In genomic region chr9:72448026-72448425, GRCm38 (mm10) we compare ENCODE assay signal across 8 mouse cellular contexts. TPM values are rescaled to one million over a fixed set of nuclear protein-coding genes. Genes with fewer than 3 reads are reported as not detected.
DNase-seq lines count a peak whose midpoint lies in the region; ATAC-seq and TF ChIP-seq lines count a peak whose summit lies in the region.

No protein-coding gene starts in this region.

- TF ChIP-seq EP300 in stomach, postnatal 0 days (optimal IDR thresholded peaks at IDR 0.05), result no peak

- 56% methylated on average over 8 of the region's 8 CpGs for WGBS in forebrain, postnatal 0 days
- WGBS in forebrain, embryonic 16.5 days, result 58% methylated on average over 8 of the region's 8 CpGs
- 54% methylated on average over 8 of the region's 8 CpGs for WGBS in stomach, postnatal 0 days

- no peak for ATAC-seq in forebrain, postnatal 0 days
- ATAC-seq in forebrain, embryonic 16.5 days, result no peak
- ATAC-seq in megakaryocyte progenitor cell, adult 5-6 weeks (replicated peaks; ENCODE audit: poor library complexity), result peak; percentile 69
- peak; percentile 18; the same call in 1 of the 2 replicates for ATAC-seq in stomach, postnatal 0 days (ENCODE audit: low FRiP score, low TSS enrichment)

- no peak overlapping the region for H3ac ChIP-seq in C2C12 (ENCODE audit: control insufficient read depth, insufficient read length, low read depth)

- H3K9ac ChIP-seq in forebrain, postnatal 0 days, result no peak overlapping the region
- H3K9ac ChIP-seq in forebrain, embryonic 16.5 days (replicated peaks; ENCODE audit: low read depth, low read length), result no peak overlapping the region
- H3K9ac ChIP-seq in stomach, postnatal 0 days (ENCODE audit: low read length), result no peak overlapping the region

- H3K79me3 ChIP-seq in C2C12 (ENCODE audit: low read depth), result no peaks in the 10 kb centered on the region

- H3K36me3 ChIP-seq in forebrain, postnatal 0 days (ENCODE audit: insufficient read depth), result no peaks in the 10 kb centered on the region
- H3K36me3 ChIP-seq in forebrain, embryonic 16.5 days (ENCODE audit: control insufficient read depth, insufficient read depth), result no peaks in the 10 kb centered on the region
- no peaks in the 10 kb centered on the region for H3K36me3 ChIP-seq in C2C12 (ENCODE audit: control insufficient read depth, insufficient read depth)
- no peaks in the 10 kb centered on the region for H3K36me3 ChIP-seq in stomach, postnatal 0 days (ENCODE audit: control insufficient read depth, insufficient read depth, low read length)

- no peak overlapping the region for H3K4me3 ChIP-seq in forebrain, postnatal 0 days (ENCODE audit: low read depth, low read length)
- no peak overlapping the region for H3K4me3 ChIP-seq in forebrain, embryonic 16.5 days (replicated peaks; ENCODE audit: low read length)
- no peak overlapping the region for H3K4me3 ChIP-seq in C2C12 (ENCODE audit: insufficient read depth, poor library complexity, severe bottlenecking)
- no peak overlapping the region for H3K4me3 ChIP-seq in stomach, postnatal 0 days (ENCODE audit: low read depth, low read length)

- H3K27me3 ChIP-seq in forebrain, postnatal 0 days (ENCODE audit: insufficient read depth, low read length), result no peaks in the 10 kb centered on the region
- H3K27me3 ChIP-seq in forebrain, embryonic 16.5 days (replicated peaks; ENCODE audit: control insufficient read depth, insufficient read depth, low read length), result no peaks in the 10 kb centered on the region
- H3K27me3 ChIP-seq in C2C12 (ENCODE audit: control insufficient read depth, insufficient read depth, insufficient read length), result no peaks in the 10 kb centered on the region
- H3K27me3 ChIP-seq in stomach, postnatal 0 days (ENCODE audit: control insufficient read depth, insufficient read depth, low read length), result no peaks in the 10 kb centered on the region

- H3K4me1 ChIP-seq in forebrain, postnatal 0 days (ENCODE audit: insufficient read depth), result no peaks in the 10 kb centered on the region
- no peaks in the 10 kb centered on the region for H3K4me1 ChIP-seq in forebrain, embryonic 16.5 days (replicated peaks; ENCODE audit: control insufficient read depth, insufficient read depth, low read length)
- H3K4me1 ChIP-seq in stomach, postnatal 0 days (replicated peaks; ENCODE audit: control insufficient read depth, insufficient read depth), result no peaks in the 10 kb centered on the region

- TF ChIP-seq CTCF in forebrain, postnatal 0 days (IDR thresholded peaks at IDR 0.05; ENCODE audit: low read depth), result peak; percentile 65
- TF ChIP-seq CTCF in C2C12 (IDR thresholded peaks at IDR 0.05; ENCODE audit: control insufficient read depth, insufficient read depth, insufficient read length), result peak; percentile 16
- peak; percentile 75 for TF ChIP-seq CTCF in stomach, postnatal 0 days (IDR thresholded peaks at IDR 0.05; ENCODE audit: low read depth)

- DNase-seq in forebrain, postnatal 0 days, result peak; percentile 59
- peak; percentile 64 to 72 for DNase-seq in adrenal gland, postnatal 36 days
- peak; percentile 71 for DNase-seq in gastrocnemius, postnatal 10 days
- DNase-seq in layer of hippocampus, adult 9-11 months, result peak; percentile 12
- DNase-seq in stomach, postnatal 0 days (ENCODE audit: low spot score), result peak; percentile 68

- H3K9me3 ChIP-seq in forebrain, postnatal 0 days (ENCODE audit: low read length), result no peaks in the 10 kb centered on the region
- H3K9me3 ChIP-seq in forebrain, embryonic 16.5 days (ENCODE audit: control insufficient read depth, low read length), result no peaks in the 10 kb centered on the region
- no peaks in the 10 kb centered on the region for H3K9me3 ChIP-seq in stomach, postnatal 0 days (ENCODE audit: control insufficient read depth, low read length)

- no peak overlapping the region for H3K4me2 ChIP-seq in forebrain, postnatal 0 days (ENCODE audit: low read depth)
- no peak overlapping the region for H3K4me2 ChIP-seq in forebrain, embryonic 16.5 days (ENCODE audit: low read length)
- no peak overlapping the region for H3K4me2 ChIP-seq in stomach, postnatal 0 days (replicated peaks; ENCODE audit: low read depth)

- H3K79me2 ChIP-seq in C2C12 (ENCODE audit: control insufficient read depth, insufficient read depth), result no peaks in the 10 kb centered on the region

- H3K27ac ChIP-seq in forebrain, postnatal 0 days (ENCODE audit: low read depth, low read length), result no peak overlapping the region
- H3K27ac ChIP-seq in forebrain, embryonic 16.5 days (ENCODE audit: low read length), result no peak overlapping the region
- no peak overlapping the region for H3K27ac ChIP-seq in stomach, postnatal 0 days (replicated peaks)

TF ChIP-seq in C2C12, 6 proteins besides CTCF, POLR2A, EP300 and RAD21:
- no peak for TF ChIP-seq CEBPB (IDR thresholded peaks at IDR 0.05; ENCODE audit: low read depth)
- no peak for TF ChIP-seq MAX (IDR thresholded peaks at IDR 0.05)
- no peak for TF ChIP-seq FOSL1 (IDR thresholded peaks at IDR 0.05; ENCODE audit: insufficient read depth, low read length, poor library complexity, severe bottlenecking)
- no peak for TF ChIP-seq MYOD1 (IDR thresholded peaks at IDR 0.05; ENCODE audit: control insufficient read depth, insufficient read length, low read depth)
- TF ChIP-seq USF1 (IDR thresholded peaks at IDR 0.05; ENCODE audit: low read depth), result no peak
- no peak for TF ChIP-seq MYOG (IDR thresholded peaks at IDR 0.05; ENCODE audit: control insufficient read depth, extremely low read depth, insufficient read length)

RNA-seq across cellular contexts. Expression of gene Mns1, which starts 10.2 kb away (rescaled TPM):
- 2.0 and 2.8 TPM in 2 replicates for total RNA-seq in forebrain, postnatal 0 days (2014; rRNA removed)
- polyA plus RNA-seq in forebrain, postnatal 0 days (2015; fragmentation: Nextera tagmentation; extraction: Ambion mirVana), result 4.8 and 5.6 TPM in 2 replicates
- 12.1 and 16.4 TPM in 2 replicates for polyA plus RNA-seq in forebrain, embryonic 16.5 days (2015; fragmentation: Nextera tagmentation; extraction: Ambion mirVana)
- polyA plus RNA-seq in C2C12 (2012; fragmentation: generic; extraction: Trizol), result 2.5 TPM
- 1 to 10 TPM; 2.7 to 4.0 TPM for total RNA-seq in adrenal gland, postnatal 36 days (2021)
- total RNA-seq in gastrocnemius, postnatal 10 days (2021), result 1 to 10 TPM; 1.1 to 1.7 TPM
- 59.4 and 83.2 TPM in 2 replicates for total RNA-seq in megakaryocyte progenitor cell, adult 5-6 weeks (2015)
- total RNA-seq in megakaryocyte progenitor cell, adult 5-6 weeks (2017), result 89.7 and 128 TPM in 2 replicates
- polyA plus RNA-seq in stomach, postnatal 0 days (2015; fragmentation: Nextera tagmentation; extraction: Ambion mirVana), result 4.0 and 5.0 TPM in 2 replicates

RNA-seq across cellular contexts. Expression of gene Tex9, which starts 44.0 kb away (rescaled TPM):
- total RNA-seq in forebrain, postnatal 0 days (2014; rRNA removed), result 19.2 and 33.8 TPM in 2 replicates
- polyA plus RNA-seq in forebrain, postnatal 0 days (2015; fragmentation: Nextera tagmentation; extraction: Ambion mirVana), result 19.8 and 29.3 TPM in 2 replicates
- polyA plus RNA-seq in forebrain, embryonic 16.5 days (2015; fragmentation: Nextera tagmentation; extraction: Ambion mirVana), result 27.4 and 33.3 TPM in 2 replicates
- 4.6 TPM for polyA plus RNA-seq in C2C12 (2012; fragmentation: generic; extraction: Trizol)
- 1 to 10 TPM; 4.0 to 4.7 TPM for total RNA-seq in adrenal gland, postnatal 36 days (2021)
- total RNA-seq in gastrocnemius, postnatal 10 days (2021), result 1 to 10 TPM; 2.4 to 3.2 TPM
- total RNA-seq in megakaryocyte progenitor cell, adult 5-6 weeks (2015), result 8.8 and 17.7 TPM in 2 replicates
- 23.1 and 38.9 TPM in 2 replicates for total RNA-seq in megakaryocyte progenitor cell, adult 5-6 weeks (2017)
- 9.6 and 10.8 TPM in 2 replicates for polyA plus RNA-seq in stomach, postnatal 0 days (2015; fragmentation: Nextera tagmentation; extraction: Ambion mirVana)

Comparison
In these comparisons a context has a peak if more than half of its experiments do, and no peak if none do; other contexts are left out.
1. ATAC-seq: peak in megakaryocyte progenitor cell, adult 5-6 weeks (single experiment) and stomach, postnatal 0 days (single experiment); none in forebrain, postnatal 0 days (single experiment) and forebrain, embryonic 16.5 days (single experiment).
2. DNase-seq: peak in every context shown above with its lines; median percentile 71 in gastrocnemius, postnatal 10 days; 68 in adrenal gland, postnatal 36 days; 68 in stomach, postnatal 0 days; 59 in forebrain, postnatal 0 days; 12 in layer of hippocampus, adult 9-11 months.
3. CTCF ChIP-seq: peak in every context shown above with its lines; median percentile 75 in stomach, postnatal 0 days; 65 in forebrain, postnatal 0 days; 16 in C2C12.
4. RNA of gene Mns1, which starts 10.2 kb away (total RNA-seq): 59.4 to 128 TPM in megakaryocyte progenitor cell, adult 5-6 weeks; 2.7 to 4.0 TPM in adrenal gland, postnatal 36 days, 2.0 to 2.8 TPM in forebrain, postnatal 0 days and 1.1 to 1.7 TPM in gastrocnemius, postnatal 10 days; every median in the first group is over 10 times any median in the second.